In genomic region chr10:8962921-8963320, GRCm38 (mm10) we compare ENCODE assay signal across 16 mouse cellular contexts.
"Had no signal": no experiment of that assay in that cellular context is flagged by ENCODE, and none has a peak within 500 bp of the region (broad histone marks: within the 10 kb centered on the region; RNA-seq: fewer than 3 reads in every experiment).

No protein-coding gene starts in this region.

- H3K4me1 ChIP-seq: stomach, embryonic 15.5 days had no signal

- H3K27me3 ChIP-seq: neural tube, embryonic 13.5 days; neural tube, embryonic 15.5 days; stomach, embryonic 15.5 days had no signal

- H3K9ac ChIP-seq: neural tube, embryonic 13.5 days; neural tube, embryonic 15.5 days; stomach, embryonic 15.5 days had no signal

- H3K4me2 ChIP-seq: neural tube, embryonic 13.5 days; neural tube, embryonic 15.5 days; stomach, embryonic 15.5 days had no signal

- DNase-seq: retina, postnatal 1 day; right cerebral cortex, adult 18-20 months; right cerebral cortex, postnatal 14 days; right cerebral cortex, postnatal 25 days; right cerebral cortex, postnatal 4 days; spleen, adult 18-20 months; thymus, adult 18-20 months; thymus, adult 2 months; thymus, postnatal 14 days; thymus, postnatal 25 days; thymus, postnatal 36 days; thymus, postnatal 4 days had no signal

- H3K4me3 ChIP-seq: neural tube, embryonic 13.5 days; neural tube, embryonic 15.5 days; stomach, embryonic 15.5 days had no signal

- H3K36me3 ChIP-seq: neural tube, embryonic 13.5 days; neural tube, embryonic 15.5 days; stomach, embryonic 15.5 days had no signal

- H3K9me3 ChIP-seq: neural tube, embryonic 13.5 days; neural tube, embryonic 15.5 days; stomach, embryonic 15.5 days had no signal

- H3K27ac ChIP-seq: neural tube, embryonic 13.5 days; neural tube, embryonic 15.5 days; stomach, embryonic 15.5 days; stomach, postnatal 0 days had no signal
